Mouse (Mus musculus) liver, adult 2 months (tissue): Measurements from ENCODE around the gene Trpc2. TPM values are rescaled to one million over a fixed set of nuclear protein-coding genes. Genes with fewer than 3 reads are reported as not detected.

ENCODE experiments used
- DNase-seq: peaks from one replicate; pipeline ENCODE4 v3.0.0-alpha.2; 2011; ENCODE audit warnings: low read depth, low spot score; ENCODE audit errors: extremely low read depth
- H3K27ac ChIP-seq: fragments of 200-500 bp; replicated peaks from 2 replicates; pipeline ENCODE4 v1.5.1; 2012; ENCODE audit warnings: low read depth, mild to moderate bottlenecking, control low read depth, inconsistent platforms, low read length; ENCODE audit not compliant: insufficient read depth
- H3K27me3 ChIP-seq: fragments of 200-500 bp; 2 replicates; pipeline ENCODE4 v1.6.1; 2012; ENCODE audit warnings: mild to moderate bottlenecking, moderate library complexity, low read length, inconsistent platforms; ENCODE audit not compliant: control insufficient read depth, insufficient read depth
- H3K36me3 ChIP-seq: fragments of 200-500 bp; 2 replicates; pipeline ENCODE4 v1.6.1; 2012; ENCODE audit warnings: low read length, inconsistent platforms; ENCODE audit not compliant: control insufficient read depth, insufficient read depth
- H3K4me1 ChIP-seq: fragments of 200-500 bp; 2 replicates; pipeline ENCODE4 v1.6.1; 2011; ENCODE audit warnings: low read length; ENCODE audit not compliant: control insufficient read depth, insufficient read depth
- H3K4me3 ChIP-seq: fragments of 200-500 bp; 2 replicates; pipeline ENCODE4 v1.5.1; 2011; ENCODE audit warnings: low read depth, mild to moderate bottlenecking, control low read depth, low read length, moderate library complexity; ENCODE audit not compliant: insufficient read depth
- H3K79me2 ChIP-seq: fragments of 200-500 bp; 2 replicates; pipeline ENCODE4 v1.6.1; 2012; ENCODE audit warnings: inconsistent platforms, mild to moderate bottlenecking, low read length, moderate library complexity; ENCODE audit not compliant: control insufficient read depth, insufficient read depth
- H3K9ac ChIP-seq: fragments of 200-500 bp; 2 replicates; pipeline ENCODE4 v1.6.1; 2012; ENCODE audit warnings: low read depth, mild to moderate bottlenecking, control low read depth, inconsistent platforms, low read length
- CTCF ChIP-seq: fragments of 200-500 bp; IDR thresholded peaks from 2 replicates; pipeline ENCODE4 v1.5.1; 2011; ENCODE audit warnings: low read depth, low read length, control low read depth
- POLR2A ChIP-seq: fragments of 200-500 bp; IDR thresholded peaks from 2 replicates; pipeline ENCODE4 v1.6.1; 2011; ENCODE audit warnings: low read length, control low read depth; ENCODE audit not compliant: insufficient read depth; ENCODE audit errors: extremely low read depth
- WGBS: fragments of 180-500 bp; shearing (Covaris S2); methylation state at CpG from one replicate; pipeline ENCODE4 v1.1.7; 2018; 5-methylcytosine and 5-hydroxymethylcytosine counted together
- polyA plus RNA-seq: library from polyadenylated mRNA; depleted of rRNA; stranded (reverse); fragments of >200 nt; gene quantifications from 2 replicates; pipeline ENCODE4 v1.2.3, GENCODE M21; 2012
- total RNA-seq: library from RNA; depleted of rRNA; stranded (reverse); fragments of >200 nt; gene quantifications from 2 replicates; pipeline ENCODE4 v1.2.3, GENCODE M21; 2014

Trpc2 gene
- total and polyA plus RNA-seq, 2 experiments: 0.09 TPM; not detected in 1

DNA sequence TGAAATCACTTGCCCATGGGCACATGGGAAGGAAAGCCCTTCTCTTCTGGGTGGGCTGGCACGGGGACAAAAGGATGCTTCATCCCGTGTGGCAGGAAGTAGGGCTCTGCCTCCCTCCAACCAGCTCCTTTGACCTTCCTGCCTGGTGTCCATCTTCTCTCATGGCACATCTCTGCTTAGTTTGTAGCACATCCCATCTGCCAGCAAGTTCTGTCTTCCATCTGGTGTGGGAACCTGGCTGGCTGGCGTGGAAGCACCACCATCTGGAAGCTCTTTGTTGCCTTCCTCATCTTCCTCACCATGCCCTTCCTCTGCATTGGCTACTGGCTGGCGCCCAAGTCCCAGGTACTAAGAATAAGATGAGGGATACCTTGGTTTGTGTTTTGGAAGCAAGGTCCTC lies 4.4 kb downstream of the Trpc2 start:
- no peak overlapping the region for H3K9ac ChIP-seq
- DNase-seq: no peak
- H3K27me3 ChIP-seq: no peaks in the 10 kb centered on the region
- TF ChIP-seq POLR2A (no peak), CTCF (no peak)
- H3K4me1 ChIP-seq: no peaks in the 10 kb centered on the region
- no peak overlapping the region for H3K4me3 ChIP-seq
- WGBS: 85% methylated on average over 4 of the region's 4 CpGs
- peaks cover 3% of the 10 kb centered on the region; the same call in 1 of the 2 replicates for H3K36me3 ChIP-seq
- H3K79me2 ChIP-seq: no peaks in the 10 kb centered on the region
- no peak overlapping the region for H3K27ac ChIP-seq

DNA sequence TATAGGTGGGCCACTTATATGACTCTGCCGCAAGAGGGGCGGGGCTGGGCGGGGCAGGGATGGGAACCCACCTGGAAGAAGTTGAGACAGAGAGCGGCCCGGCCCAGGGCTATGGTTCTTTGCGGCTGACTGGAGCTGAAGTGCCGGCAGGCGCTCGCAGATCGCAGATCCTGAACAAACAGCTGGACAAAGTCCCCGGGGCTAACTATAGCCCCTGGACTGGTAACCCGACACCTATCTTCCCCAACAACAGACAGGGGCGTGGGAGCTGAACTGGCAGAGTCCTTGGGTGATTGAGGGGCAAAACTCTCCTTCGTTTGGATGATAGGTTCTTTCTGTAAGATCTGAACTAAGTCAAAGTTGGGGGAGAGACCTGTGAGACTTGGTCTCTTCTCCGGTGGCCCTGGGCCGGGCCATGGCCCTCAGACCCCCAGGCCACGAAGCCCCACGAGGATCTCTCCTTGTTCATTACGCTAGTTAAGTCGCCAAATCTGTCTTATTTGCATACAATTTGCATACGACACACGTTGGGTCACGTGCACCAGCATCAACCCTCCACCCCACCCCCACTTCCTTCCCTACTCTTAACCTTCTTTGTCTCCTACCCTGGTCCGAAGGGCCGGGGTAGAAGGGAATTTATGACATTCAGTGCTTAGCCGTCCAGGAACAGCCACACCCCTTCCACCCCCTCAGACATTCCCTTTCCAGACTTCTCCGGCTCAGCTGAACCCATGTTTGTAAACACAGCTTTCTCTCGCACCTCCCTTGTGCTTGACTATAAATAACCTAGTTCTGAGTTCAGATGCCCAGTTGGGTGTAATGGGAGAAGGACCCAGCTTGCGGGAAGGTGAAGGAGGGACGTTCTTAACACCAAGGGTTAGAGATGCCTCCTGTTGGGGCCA lies 17.1 kb downstream of the Trpc2 start:
- no peaks in the 10 kb centered on the region for H3K27me3 ChIP-seq
- H3K4me3 ChIP-seq: peak overlapping the region; percentile 43
- H3K27ac ChIP-seq: no peak overlapping the region
- H3K4me1 ChIP-seq: no peaks in the 10 kb centered on the region
- H3K79me2 ChIP-seq: no peaks in the 10 kb centered on the region
- no peak for DNase-seq
- H3K36me3 ChIP-seq: no peaks in the 10 kb centered on the region
- 14% methylated on average over 30 of the region's 30 CpGs for WGBS
- H3K9ac ChIP-seq: no peak overlapping the region
- TF ChIP-seq CTCF: no peak
- no peak for TF ChIP-seq POLR2A

DNA sequence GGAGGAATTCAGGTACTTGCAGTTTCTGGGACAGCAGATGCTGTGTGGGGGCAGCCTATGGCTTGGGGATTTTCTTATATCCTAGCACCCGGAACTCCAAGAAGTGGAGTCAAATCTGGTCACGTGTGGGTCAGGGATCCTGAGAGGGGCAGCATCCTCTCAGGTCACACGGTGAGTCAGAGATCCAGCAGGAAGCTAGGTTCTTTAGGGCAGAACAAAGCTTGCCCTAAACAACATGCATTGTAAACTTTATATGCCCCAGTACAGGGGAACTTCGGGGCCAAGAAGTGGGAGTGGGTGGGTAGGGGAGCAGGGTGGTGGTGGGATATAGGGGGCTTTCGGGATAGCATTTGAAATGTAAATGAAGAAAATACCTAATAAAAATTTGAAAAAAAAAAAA lies 18.0 kb downstream of the Trpc2 start:
- no peaks in the 10 kb centered on the region for H3K79me2 ChIP-seq
- DNase-seq: no peak
- H3K4me1 ChIP-seq: no peaks in the 10 kb centered on the region
- no peak for TF ChIP-seq CTCF
- no peak for TF ChIP-seq POLR2A
- no peak overlapping the region for H3K4me3 ChIP-seq
- H3K27ac ChIP-seq: no peak overlapping the region
- H3K36me3 ChIP-seq: no peaks in the 10 kb centered on the region
- no peaks in the 10 kb centered on the region for H3K27me3 ChIP-seq
- H3K9ac ChIP-seq: no peak overlapping the region
- WGBS: 83% methylated on average over 5 of the region's 5 CpGs

DNA sequence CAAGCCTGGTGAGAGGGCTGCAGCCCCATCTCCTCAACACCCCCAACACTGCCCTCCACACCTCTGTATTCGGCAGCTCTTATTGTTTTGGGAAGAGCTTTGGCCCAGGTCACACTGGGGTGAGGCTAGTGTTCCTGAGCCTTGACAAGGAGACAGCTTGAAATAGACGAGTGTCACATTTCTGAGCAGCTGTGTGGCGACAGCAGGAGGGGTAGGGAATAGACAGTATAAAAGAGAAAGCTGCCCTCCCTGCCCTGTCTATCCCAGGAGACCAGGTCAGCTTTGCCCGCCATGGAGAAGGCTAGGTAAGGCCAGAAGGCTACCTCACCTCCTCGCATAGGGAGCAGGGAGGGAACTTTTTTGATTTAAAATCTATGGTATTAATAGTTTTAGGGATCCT lies 18.6 kb downstream of the Trpc2 start, which contains the start of gene Art1:
Gene Art1 (plus strand): TSS at position 257 of the 400 bp plus-strand sequence.
- H3K27ac ChIP-seq: no peak within 1 kb of the TSS
- H3K36me3 ChIP-seq: no peaks in the 10 kb centered on the region
- no peak for DNase-seq
- no peak within 1 kb of the TSS for H3K4me3 ChIP-seq
- H3K4me1 ChIP-seq: no peaks in the 10 kb centered on the region
- H3K79me2 ChIP-seq: no peaks in the 10 kb centered on the region
- H3K9ac ChIP-seq: no peak within 1 kb of the TSS
- 86% methylated on average over 5 of the region's 5 CpGs for WGBS
- H3K27me3 ChIP-seq: no peaks in the 10 kb centered on the region
- TF ChIP-seq POLR2A (no peak), CTCF (no peak)

DNA sequence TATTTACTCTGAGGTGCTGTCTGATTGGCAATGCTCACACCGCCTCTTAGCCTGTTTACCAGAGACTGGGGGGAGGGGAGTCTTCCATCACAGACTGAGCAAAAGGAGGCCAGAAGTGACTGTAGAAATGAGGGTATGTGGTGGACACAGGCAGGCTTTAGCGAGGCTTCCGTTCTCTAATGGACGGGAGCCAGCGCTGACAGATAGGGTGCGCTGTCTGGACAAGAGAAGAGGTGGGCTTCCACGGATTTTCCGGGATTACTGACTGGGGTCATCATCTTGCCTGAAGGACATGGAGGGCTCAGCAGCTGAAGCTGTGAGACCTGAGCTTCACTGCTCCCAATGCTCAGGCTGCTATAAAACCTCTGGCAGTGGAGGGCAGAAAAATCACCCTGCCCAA lies 19.3 kb downstream of the Trpc2 start:
- no peak overlapping the region for H3K9ac ChIP-seq
- no peaks in the 10 kb centered on the region for H3K79me2 ChIP-seq
- no peak overlapping the region for H3K27ac ChIP-seq
- 66% methylated on average over 8 of the region's 8 CpGs for WGBS
- DNase-seq: no peak
- H3K27me3 ChIP-seq: peaks cover 5% of the 10 kb centered on the region; the same call in 1 of the 2 replicates
- no peaks in the 10 kb centered on the region for H3K36me3 ChIP-seq
- TF ChIP-seq POLR2A: no peak
- no peak for TF ChIP-seq CTCF
- no peak overlapping the region for H3K4me3 ChIP-seq
- H3K4me1 ChIP-seq: no peaks in the 10 kb centered on the region

DNA sequence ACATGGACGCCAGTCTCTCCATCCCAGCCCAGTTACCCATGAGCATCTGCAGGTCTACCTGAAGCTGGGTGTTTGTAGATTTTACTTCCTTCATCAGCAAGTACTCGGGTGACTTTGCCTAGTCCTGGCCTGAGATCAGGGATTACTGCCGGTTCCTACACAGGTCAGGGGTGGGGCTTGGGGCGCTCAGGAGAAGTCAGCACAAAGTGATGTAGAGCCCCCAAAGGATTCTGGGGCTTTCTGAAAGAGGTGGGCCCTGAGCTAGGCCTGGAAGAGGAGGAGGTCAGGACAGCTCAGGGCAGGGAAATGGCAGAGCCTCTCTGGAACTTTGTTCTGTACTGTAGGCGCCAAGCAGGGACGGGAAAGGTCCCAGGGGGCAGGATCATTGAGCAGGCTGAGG lies 19.8 kb downstream of the Trpc2 start:
- TF ChIP-seq CTCF (no peak), POLR2A (no peak)
- 68% methylated on average over 6 of the region's 6 CpGs for WGBS
- DNase-seq: no peak
- H3K27ac ChIP-seq: no peak overlapping the region
- H3K36me3 ChIP-seq: no peaks in the 10 kb centered on the region
- no peaks in the 10 kb centered on the region for H3K79me2 ChIP-seq
- H3K27me3 ChIP-seq: peaks cover 5% of the 10 kb centered on the region; the same call in 1 of the 2 replicates
- H3K9ac ChIP-seq: no peak overlapping the region
- H3K4me3 ChIP-seq: no peak overlapping the region
- no peaks in the 10 kb centered on the region for H3K4me1 ChIP-seq
